Mouse (Mus musculus): ENCODE data around the gene Kcnip4. TPM values are rescaled to one million over a fixed set of nuclear protein-coding genes. Genes with fewer than 3 reads are reported as not detected.

The Kcnip4 gene
- polyA plus RNA-seq, 1 experiment from 2014 or later: 2.6 TPM

GRCm38 (mm10) chr5:49498743-49499142 lies 26.0 kb downstream of the Kcnip4 start:
- no peaks in the 10 kb centered on the region for H3K9me3 ChIP-seq (replicated peaks; ENCODE audit: control insufficient read depth, low read length)
- WGBS: 72% methylated on average over 3 of the region's 3 CpGs
- no peak overlapping the region for H3K9ac ChIP-seq (ENCODE audit: low read length)
- H3K4me1 ChIP-seq (ENCODE audit: control insufficient read depth, insufficient read depth, low read length): no peaks in the 10 kb centered on the region
- H3K36me3 ChIP-seq (ENCODE audit: control insufficient read depth, insufficient read depth, low read length): no peaks in the 10 kb centered on the region
- H3K4me3 ChIP-seq (replicated peaks; ENCODE audit: low read length): no peak overlapping the region
- no peak overlapping the region for H3K27ac ChIP-seq (ENCODE audit: low read length)
- ATAC-seq (ENCODE audit: insufficient read depth, low FRiP score): no peak
- H3K4me2 ChIP-seq (ENCODE audit: low read depth, low read length): no peak overlapping the region
- no peaks in the 10 kb centered on the region for H3K27me3 ChIP-seq (ENCODE audit: control insufficient read depth, insufficient read depth, low read length)

DNA sequence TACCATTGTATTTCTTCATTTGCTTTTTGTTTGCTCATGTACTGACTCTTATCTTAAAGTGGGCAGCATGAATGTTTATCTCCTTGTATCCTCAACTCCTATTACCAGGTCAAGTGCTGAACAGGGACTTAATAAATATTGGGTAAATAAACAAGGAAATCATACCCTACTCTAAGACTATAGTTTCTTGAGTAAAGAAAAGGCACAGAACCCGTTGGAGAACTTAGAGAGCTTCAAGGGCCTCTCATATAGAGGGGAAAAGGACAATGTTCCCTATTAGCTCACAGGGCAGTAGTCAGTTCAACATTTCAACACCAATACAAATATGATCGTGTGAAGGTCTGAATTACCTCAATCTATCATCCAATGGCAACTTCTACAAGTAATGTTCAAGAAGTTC lies 37.4 kb downstream of the Kcnip4 start:
- ATAC-seq (ENCODE audit: insufficient read depth, low FRiP score): no peak
- 42% methylated on average over 2 of the region's 2 CpGs for WGBS
- no peak overlapping the region for H3K4me3 ChIP-seq (replicated peaks; ENCODE audit: low read length)
- no peak overlapping the region for H3K4me2 ChIP-seq (ENCODE audit: low read depth, low read length)
- H3K9ac ChIP-seq (ENCODE audit: low read length): no peak overlapping the region
- no peaks in the 10 kb centered on the region for H3K27me3 ChIP-seq (ENCODE audit: control insufficient read depth, insufficient read depth, low read length)
- H3K4me1 ChIP-seq (ENCODE audit: control insufficient read depth, insufficient read depth, low read length): no peaks in the 10 kb centered on the region
- no peaks in the 10 kb centered on the region for H3K9me3 ChIP-seq (replicated peaks; ENCODE audit: control insufficient read depth, low read length)
- no peak overlapping the region for H3K27ac ChIP-seq (ENCODE audit: low read length)
- no peaks in the 10 kb centered on the region for H3K36me3 ChIP-seq (ENCODE audit: control insufficient read depth, insufficient read depth, low read length)

DNA sequence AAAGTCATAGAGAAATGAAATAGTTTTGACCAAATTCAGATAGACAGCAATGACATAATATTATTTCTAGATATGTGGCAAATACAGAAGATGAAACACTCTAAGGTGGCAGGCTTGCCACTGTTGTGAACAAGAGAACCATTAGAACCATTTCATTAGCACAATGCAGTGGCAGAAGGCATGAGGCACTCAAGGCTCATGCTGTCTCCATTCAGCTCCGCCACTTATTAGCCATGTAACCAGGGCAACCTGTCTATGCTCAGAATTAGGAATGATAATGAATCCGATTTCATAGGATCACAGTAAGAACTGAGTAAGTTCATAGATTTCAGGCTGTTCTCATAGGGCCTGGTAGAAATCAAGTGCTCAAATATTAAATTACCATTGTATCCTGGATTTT lies 54.0 kb downstream of the Kcnip4 start:
- WGBS: 81% methylated on average over 2 of the region's 2 CpGs
- Histone ChIP-seq H3K4me1 (ENCODE audit: control insufficient read depth, insufficient read depth, low read length) (no peaks in the 10 kb centered on the region), H3K36me3 (ENCODE audit: control insufficient read depth, insufficient read depth, low read length) (no peaks in the 10 kb centered on the region), H3K9ac (ENCODE audit: low read length) (no peak overlapping the region), H3K4me3 (replicated peaks; ENCODE audit: low read length) (no peak overlapping the region), H3K27me3 (ENCODE audit: control insufficient read depth, insufficient read depth, low read length) (no peaks in the 10 kb centered on the region), H3K4me2 (ENCODE audit: low read depth, low read length) (no peak overlapping the region), H3K27ac (ENCODE audit: low read length) (no peak overlapping the region), H3K9me3 (replicated peaks; ENCODE audit: control insufficient read depth, low read length) (no peaks in the 10 kb centered on the region)
- no peak for ATAC-seq (ENCODE audit: insufficient read depth, low FRiP score)

DNA sequence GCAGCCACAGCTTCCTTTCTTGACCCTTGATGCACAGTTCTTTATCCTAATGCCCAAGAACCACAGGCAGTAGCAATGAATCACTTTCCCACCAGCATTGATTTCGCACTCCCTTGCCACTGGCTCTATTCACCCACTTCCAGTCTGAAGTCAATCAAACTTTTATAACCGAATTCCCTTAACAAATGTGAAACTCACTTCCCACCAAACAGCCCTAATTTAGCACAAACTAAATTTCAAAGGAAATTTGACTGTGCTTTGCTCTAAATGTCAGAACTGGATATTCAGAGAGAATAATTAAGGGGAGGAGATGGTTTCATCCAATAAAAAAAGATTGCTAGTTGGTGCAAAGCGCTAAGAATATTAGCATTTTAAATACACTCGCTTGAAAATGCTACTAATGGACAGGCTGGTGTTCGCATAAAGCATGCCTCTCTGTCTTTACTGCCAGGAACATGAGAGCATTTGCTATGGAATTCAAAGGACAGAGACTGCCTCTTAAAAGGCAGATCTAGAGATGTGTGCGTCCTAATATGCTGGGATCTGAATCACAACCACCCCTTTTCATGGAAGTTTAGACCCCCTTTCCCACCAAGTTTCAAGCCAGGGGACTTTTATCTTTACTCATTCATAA lies 63.9 kb downstream of the Kcnip4 start:
- Histone ChIP-seq H3K4me3 (replicated peaks; ENCODE audit: low read length) (no peak overlapping the region), H3K27me3 (ENCODE audit: control insufficient read depth, insufficient read depth, low read length) (no peaks in the 10 kb centered on the region), H3K36me3 (ENCODE audit: control insufficient read depth, insufficient read depth, low read length) (no peaks in the 10 kb centered on the region), H3K27ac (ENCODE audit: low read length) (no peak overlapping the region), H3K4me2 (ENCODE audit: low read depth, low read length) (no peak overlapping the region), H3K4me1 (ENCODE audit: control insufficient read depth, insufficient read depth, low read length) (no peaks in the 10 kb centered on the region), H3K9me3 (replicated peaks; ENCODE audit: control insufficient read depth, low read length) (no peaks in the 10 kb centered on the region), H3K9ac (ENCODE audit: low read length) (no peak overlapping the region)
- 84% methylated on average over 6 of the region's 6 CpGs for WGBS
- ATAC-seq (ENCODE audit: insufficient read depth, low FRiP score): no peak

- Histone ChIP-seq H3K4me3 (replicated peaks; ENCODE audit: low read length) (no peak overlapping the region), H3K27ac (ENCODE audit: low read length) (no peak overlapping the region), H3K9ac (ENCODE audit: low read length) (no peak overlapping the region), H3K4me2 (ENCODE audit: low read depth, low read length) (no peak overlapping the region), H3K27me3 (ENCODE audit: control insufficient read depth, insufficient read depth, low read length) (no peaks in the 10 kb centered on the region), H3K36me3 (ENCODE audit: control insufficient read depth, insufficient read depth, low read length) (no peaks in the 10 kb centered on the region), H3K4me1 (ENCODE audit: control insufficient read depth, insufficient read depth, low read length) (no peaks in the 10 kb centered on the region), H3K9me3 (replicated peaks; ENCODE audit: control insufficient read depth, low read length) (no peaks in the 10 kb centered on the region)
- 80% methylated on average over 3 of the region's 3 CpGs for WGBS
- ATAC-seq (ENCODE audit: insufficient read depth, low FRiP score): no peak
Measured at GRCm38 (mm10) chr5:49453100-49453499, 71.6 kb downstream of the Kcnip4 start.

DNA sequence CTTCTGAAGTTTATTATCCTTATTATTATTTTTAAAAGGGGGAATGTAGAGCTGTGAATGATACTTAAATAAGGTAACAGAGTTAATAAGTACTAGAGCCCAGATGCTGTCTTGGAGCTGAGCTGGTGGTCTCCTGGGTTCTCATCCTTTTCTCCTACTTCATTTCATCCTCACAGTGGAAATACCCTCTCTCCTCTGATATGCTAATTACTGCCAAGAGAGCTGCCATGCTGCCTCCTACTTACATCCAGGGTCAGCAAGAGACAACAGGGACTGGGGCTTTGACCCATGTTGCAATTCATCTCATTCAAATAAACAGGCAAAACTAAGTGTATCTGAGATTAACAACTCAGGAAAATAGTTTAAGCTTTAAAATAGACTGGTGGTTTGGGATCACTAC lies 73.4 kb downstream of the Kcnip4 start:
- Histone ChIP-seq H3K9ac (ENCODE audit: low read length) (no peak overlapping the region), H3K9me3 (replicated peaks; ENCODE audit: control insufficient read depth, low read length) (no peaks in the 10 kb centered on the region), H3K4me1 (ENCODE audit: control insufficient read depth, insufficient read depth, low read length) (no peaks in the 10 kb centered on the region), H3K27ac (ENCODE audit: low read length) (no peak overlapping the region), H3K36me3 (ENCODE audit: control insufficient read depth, insufficient read depth, low read length) (no peaks in the 10 kb centered on the region), H3K27me3 (ENCODE audit: control insufficient read depth, insufficient read depth, low read length) (no peaks in the 10 kb centered on the region), H3K4me2 (ENCODE audit: low read depth, low read length) (no peak overlapping the region), H3K4me3 (replicated peaks; ENCODE audit: low read length) (no peak overlapping the region)
- no peak for ATAC-seq (ENCODE audit: insufficient read depth, low FRiP score)

- WGBS: 74% methylated on average over 3 of the region's 3 CpGs
- H3K4me2 ChIP-seq (ENCODE audit: low read depth, low read length): no peak overlapping the region
- no peak overlapping the region for H3K4me3 ChIP-seq (replicated peaks; ENCODE audit: low read length)
- no peak for ATAC-seq (ENCODE audit: insufficient read depth, low FRiP score)
- no peaks in the 10 kb centered on the region for H3K36me3 ChIP-seq (ENCODE audit: control insufficient read depth, insufficient read depth, low read length)
- H3K27ac ChIP-seq (ENCODE audit: low read length): no peak overlapping the region
- no peak overlapping the region for H3K9ac ChIP-seq (ENCODE audit: low read length)
- no peaks in the 10 kb centered on the region for H3K27me3 ChIP-seq (ENCODE audit: control insufficient read depth, insufficient read depth, low read length)
- no peaks in the 10 kb centered on the region for H3K9me3 ChIP-seq (replicated peaks; ENCODE audit: control insufficient read depth, low read length)
- no peaks in the 10 kb centered on the region for H3K4me1 ChIP-seq (ENCODE audit: control insufficient read depth, insufficient read depth, low read length)
Measured at GRCm38 (mm10) chr5:49450876-49451275, 73.8 kb downstream of the Kcnip4 start.

DNA sequence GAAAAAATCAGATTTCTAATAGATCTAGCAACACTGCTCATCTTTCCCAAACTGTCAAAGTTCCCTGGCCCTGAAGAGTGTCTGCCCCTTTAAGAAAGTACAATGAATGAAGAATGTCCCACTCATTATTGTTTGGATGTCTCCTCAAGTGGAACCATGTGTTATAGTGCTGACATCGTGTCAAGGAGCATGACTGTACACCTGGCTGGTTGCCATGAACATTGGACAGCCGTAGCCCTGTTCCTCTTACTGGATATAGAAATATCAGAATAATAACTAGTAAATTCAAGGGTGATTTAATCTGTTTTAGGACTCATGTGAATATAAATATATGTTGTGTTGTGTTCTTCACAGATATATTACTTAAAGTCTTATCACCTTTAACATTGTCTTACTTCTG lies 87.5 kb downstream of the Kcnip4 start:
- no peak overlapping the region for H3K27ac ChIP-seq (ENCODE audit: low read length)
- H3K9me3 ChIP-seq (replicated peaks; ENCODE audit: control insufficient read depth, low read length): no peaks in the 10 kb centered on the region
- WGBS: 56% methylated on average over 2 of the region's 2 CpGs
- no peak overlapping the region for H3K9ac ChIP-seq (ENCODE audit: low read length)
- no peak for ATAC-seq (ENCODE audit: insufficient read depth, low FRiP score)
- no peaks in the 10 kb centered on the region for H3K27me3 ChIP-seq (ENCODE audit: control insufficient read depth, insufficient read depth, low read length)
- H3K4me2 ChIP-seq (ENCODE audit: low read depth, low read length): no peak overlapping the region
- no peaks in the 10 kb centered on the region for H3K36me3 ChIP-seq (ENCODE audit: control insufficient read depth, insufficient read depth, low read length)
- H3K4me3 ChIP-seq (replicated peaks; ENCODE audit: low read length): no peak overlapping the region
- no peaks in the 10 kb centered on the region for H3K4me1 ChIP-seq (ENCODE audit: control insufficient read depth, insufficient read depth, low read length)

DNA sequence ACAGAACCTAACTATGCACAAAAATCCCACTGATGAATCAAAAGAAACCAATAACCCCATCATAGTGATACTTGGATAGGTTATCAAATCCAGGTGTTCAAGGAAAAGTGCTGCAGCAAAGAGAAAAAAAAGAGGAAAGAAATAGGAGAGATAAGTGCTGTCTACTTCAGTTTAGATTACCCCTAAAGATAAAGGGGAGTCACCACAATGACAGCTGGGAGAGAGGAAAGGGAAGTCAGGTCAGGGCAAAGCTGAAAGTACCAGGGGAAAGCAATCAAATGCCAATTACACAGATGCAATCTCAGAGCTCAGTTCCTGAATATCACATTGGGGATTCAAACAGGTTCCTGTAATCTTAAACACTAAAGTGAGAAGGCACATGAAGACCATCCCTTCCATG lies 97.0 kb downstream of the Kcnip4 start:
- Histone ChIP-seq H3K27me3 (ENCODE audit: control insufficient read depth, insufficient read depth, low read length) (no peaks in the 10 kb centered on the region), H3K9me3 (replicated peaks; ENCODE audit: control insufficient read depth, low read length) (no peaks in the 10 kb centered on the region)
- ATAC-seq (ENCODE audit: insufficient read depth, low FRiP score): no peak

GRCm38 (mm10) chr5:49419707-49420106 lies 105.0 kb downstream of the Kcnip4 start:
- Histone ChIP-seq H3K36me3 (ENCODE audit: control insufficient read depth, insufficient read depth, low read length) (no peaks in the 10 kb centered on the region), H3K9me3 (replicated peaks; ENCODE audit: control insufficient read depth, low read length) (no peaks in the 10 kb centered on the region), H3K27me3 (ENCODE audit: control insufficient read depth, insufficient read depth, low read length) (no peaks in the 10 kb centered on the region), H3K4me1 (ENCODE audit: control insufficient read depth, insufficient read depth, low read length) (no peaks in the 10 kb centered on the region), H3K4me2 (ENCODE audit: low read depth, low read length) (no peak overlapping the region), H3K4me3 (replicated peaks; ENCODE audit: low read length) (no peak overlapping the region), H3K9ac (ENCODE audit: low read length) (no peak overlapping the region), H3K27ac (ENCODE audit: low read length) (no peak overlapping the region)
- no peak for ATAC-seq (ENCODE audit: insufficient read depth, low FRiP score)

More for the DNA sequence above, 97.0 kb downstream of the Kcnip4 start:
- Histone ChIP-seq H3K27ac (ENCODE audit: low read length) (no peak overlapping the region), H3K4me2 (ENCODE audit: low read depth, low read length) (no peak overlapping the region), H3K4me1 (ENCODE audit: control insufficient read depth, insufficient read depth, low read length) (no peaks in the 10 kb centered on the region), H3K36me3 (ENCODE audit: control insufficient read depth, insufficient read depth, low read length) (no peaks in the 10 kb centered on the region), H3K9ac (ENCODE audit: low read length) (no peak overlapping the region), H3K4me3 (replicated peaks; ENCODE audit: low read length) (no peak overlapping the region)

Data from stomach, embryonic 16.5 days (tissue).